Mouse (Mus musculus) cerebellum, postnatal 36 days (tissue): ENCODE data around the gene Aadat.
"Not testable (repeated sequence)": the region's sequence is repeated elsewhere in the genome, so short reads cannot be mapped to it uniquely, and the experiment has no call there.

Experiments used
- DNase-seq, 2 experiments: peaks; one replicate each; pipeline ENCODE4 v3.0.0; 2021 to 2022; ENCODE audit warnings: mixed read lengths in 2 of 2

Gene Aadat

GRCm38 (mm10) chr8:60505653-60506521 is at the start of gene Aadat:
Gene Aadat (plus strand): TSS chr8:60505932.
- peak; percentile 66 to 74 for DNase-seq

GRCm38 (mm10) chr8:60466686-60467335 is 38.9 kb upstream of the Aadat start:
- peak; percentile 59 to 72 for DNase-seq

- DNase-seq: no peak
Observed at GRCm38 (mm10) chr8:60490147-60490546, 15.6 kb upstream of the Aadat start.

GRCm38 (mm10) chr8:60491871-60492270 is 13.9 kb upstream of the Aadat start:
- no peak for DNase-seq

GRCm38 (mm10) chr8:60492471-60492870 is 13.3 kb upstream of the Aadat start:
- DNase-seq: no peak

- no peak for DNase-seq
Observed at GRCm38 (mm10) chr8:60494606-60495005, 11.1 kb upstream of the Aadat start.

GRCm38 (mm10) chr8:60495046-60495445 is 10.7 kb upstream of the Aadat start:
- not testable (repeated sequence) for DNase-seq

GRCm38 (mm10) chr8:60503098-60503497 is 2.6 kb upstream of the Aadat start, which contains the start of gene Gm10283:
Gene Gm10283 (minus strand): TSS chr8:60503198.
- no peak for DNase-seq

GRCm38 (mm10) chr8:60518286-60518685 is 12.6 kb downstream of the Aadat start:
- no peak for DNase-seq

GRCm38 (mm10) chr8:60534945-60535344 is 29.2 kb downstream of the Aadat start:
- no peak for DNase-seq

- no peak for DNase-seq
Observed at GRCm38 (mm10) chr8:60566783-60567182, 61.1 kb downstream of the Aadat start.

- DNase-seq: peak; percentile 37 to 48
Observed at GRCm38 (mm10) chr8:60577231-60577630, 71.5 kb downstream of the Aadat start.

GRCm38 (mm10) chr8:60583369-60583768 is 77.6 kb downstream of the Aadat start:
- DNase-seq: no peak

- not testable (repeated sequence) for DNase-seq
Observed at GRCm38 (mm10) chr8:60591352-60592105, 85.8 kb downstream of the Aadat start.

- peak; percentile 11 to 20 for DNase-seq
Observed at GRCm38 (mm10) chr8:60594761-60595160, 89.0 kb downstream of the Aadat start.
